Mouse (Mus musculus) ES-CJ7 (cell line): ENCODE measurements around the gene Efcab7.

Source experiments
- DNase-seq: peaks from one replicate; pipeline ENCODE4 v3.0.0; 2011; ENCODE audit warnings: low read depth, low spot score

Efcab7 gene

DNA sequence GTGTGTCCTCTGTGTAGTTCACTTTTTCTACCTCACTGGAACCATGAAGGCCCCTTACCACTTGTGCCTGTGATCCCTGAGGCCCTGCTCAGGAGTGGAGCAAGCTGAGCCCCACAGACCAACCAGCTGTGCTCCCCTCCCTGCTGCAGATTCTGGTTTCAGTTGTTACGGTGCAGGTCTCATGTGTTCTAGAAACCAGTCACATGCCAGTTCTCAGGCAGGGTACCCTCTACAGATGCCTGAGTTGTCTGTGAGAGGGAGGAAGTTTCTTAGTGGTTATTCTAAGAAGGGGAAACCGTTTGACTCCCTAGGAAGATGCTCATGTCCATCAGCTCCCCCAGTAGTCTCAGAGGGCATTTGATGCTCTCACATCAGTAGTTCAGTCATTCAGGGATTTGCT is 115.6 kb downstream of the Efcab7 start:
- DNase-seq = no peak

DNA sequence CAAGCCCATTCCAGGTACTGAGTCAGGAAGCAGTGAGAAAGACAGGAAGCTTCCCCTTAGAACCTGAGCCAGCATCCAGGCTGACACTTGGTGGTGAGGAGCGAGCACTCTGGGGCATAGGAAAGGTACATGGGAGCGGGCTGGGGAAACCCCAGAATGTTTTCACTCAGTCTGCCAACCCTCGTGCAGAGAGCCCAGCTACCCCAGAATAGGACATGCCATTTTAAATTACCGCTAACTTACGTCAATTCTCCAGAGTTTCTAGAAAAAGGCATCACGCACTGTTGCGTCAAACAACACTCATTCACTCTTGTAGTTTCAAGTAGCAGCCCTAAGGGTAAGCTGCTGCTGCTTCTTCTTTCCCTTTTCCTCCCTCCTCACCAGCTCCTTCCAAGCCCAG is 116.0 kb downstream of the Efcab7 start:
- DNase-seq = no peak

DNA sequence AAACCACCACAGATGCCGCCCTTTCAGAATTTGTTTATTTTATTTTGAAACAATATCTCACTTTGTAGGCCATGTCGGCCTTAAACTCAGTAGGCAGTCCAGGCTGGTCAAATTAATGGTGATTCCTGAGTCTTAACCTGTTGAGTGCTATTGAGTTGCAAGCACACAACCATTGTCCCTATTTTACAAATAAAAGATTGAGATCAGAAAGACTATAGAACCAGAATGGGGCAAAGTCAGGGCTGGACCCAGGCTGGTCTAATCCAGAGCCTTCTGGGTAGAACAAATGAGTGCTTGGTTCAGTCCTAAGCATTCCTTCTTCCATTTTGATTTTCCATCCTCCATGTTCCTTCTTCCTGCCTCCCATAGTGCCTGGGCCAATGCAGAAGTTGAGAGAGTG is 117.5 kb downstream of the Efcab7 start:
- DNase-seq = peak; percentile 59

DNA sequence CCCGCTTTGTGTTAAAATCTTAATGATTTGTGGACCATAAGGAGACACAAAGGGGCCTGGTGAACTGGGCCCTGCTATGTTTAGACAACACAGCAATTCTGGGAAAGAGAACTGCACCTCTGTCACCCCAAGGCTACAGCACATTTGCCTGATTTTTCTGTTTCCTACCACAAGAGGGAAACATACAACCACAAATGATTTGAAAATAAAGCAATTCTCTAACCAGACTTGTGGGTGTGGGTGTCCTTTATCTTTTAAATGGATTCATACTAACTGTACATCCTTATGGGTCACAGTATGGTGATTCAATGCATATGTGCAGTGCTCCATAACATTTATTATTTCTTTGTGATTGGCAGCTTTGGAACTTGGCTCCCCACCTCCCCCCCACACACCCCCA is 118.2 kb downstream of the Efcab7 start:
- peak; percentile 46 for DNase-seq

DNA sequence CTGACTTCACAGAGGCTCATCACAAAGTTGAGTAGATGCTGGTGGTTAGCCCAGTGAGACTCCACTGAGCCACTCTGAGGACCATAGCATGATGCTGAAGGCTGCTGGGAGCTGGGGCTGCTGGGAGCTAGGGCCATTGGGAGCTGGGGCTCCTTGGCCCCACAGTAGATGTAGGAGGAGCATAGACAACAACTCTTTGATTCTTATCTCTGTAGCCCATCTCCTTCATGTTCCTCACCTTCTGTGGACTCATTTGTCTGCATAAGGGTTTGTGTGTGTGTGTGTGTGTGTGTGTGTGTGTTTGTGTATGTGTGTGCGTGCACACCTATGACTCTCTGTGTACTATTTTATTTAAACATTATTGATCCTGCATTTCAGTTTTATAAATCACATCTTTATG is 118.9 kb downstream of the Efcab7 start:
- no peak for DNase-seq

DNA sequence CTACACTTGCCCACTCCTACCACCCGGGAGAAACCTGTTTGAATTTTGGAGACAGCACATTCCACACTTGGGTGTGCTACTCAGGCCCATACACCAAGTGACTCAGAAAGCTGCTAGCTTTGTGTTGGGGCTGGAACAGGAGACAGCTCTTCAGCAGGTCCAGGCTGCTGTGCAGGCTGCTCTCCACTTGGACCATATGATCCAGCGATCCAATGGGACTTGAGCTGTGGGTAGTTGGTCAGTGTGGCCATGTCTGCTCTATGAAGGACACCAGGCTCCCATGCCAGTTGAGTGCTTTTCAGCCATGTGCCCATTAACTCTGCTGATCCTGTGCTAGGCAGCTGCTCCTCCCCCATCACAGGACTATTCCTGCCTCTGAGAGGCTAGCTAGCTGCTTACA is 124.9 kb downstream of the Efcab7 start:
- no peak for DNase-seq

DNA sequence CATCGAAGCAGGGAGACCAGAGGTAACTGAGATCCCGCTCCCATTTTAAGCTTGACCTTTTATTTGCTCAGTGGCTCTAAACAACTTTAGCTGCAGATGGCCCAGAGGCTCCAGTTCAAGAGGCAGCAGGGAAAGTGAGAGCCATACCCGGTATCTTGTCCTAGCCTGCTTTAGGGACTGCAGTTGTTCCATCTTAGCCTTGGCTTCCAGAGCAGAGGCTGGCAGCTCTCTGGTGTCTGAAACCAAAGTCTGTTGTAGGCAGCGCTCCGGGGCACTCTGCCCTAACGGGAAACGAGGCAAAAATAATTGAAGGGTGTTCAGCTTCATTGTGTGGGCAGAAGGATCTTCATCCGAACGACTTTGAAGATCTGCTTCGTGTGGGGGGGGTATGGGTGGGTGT is 126.4 kb downstream of the Efcab7 start:
- no peak for DNase-seq

DNA sequence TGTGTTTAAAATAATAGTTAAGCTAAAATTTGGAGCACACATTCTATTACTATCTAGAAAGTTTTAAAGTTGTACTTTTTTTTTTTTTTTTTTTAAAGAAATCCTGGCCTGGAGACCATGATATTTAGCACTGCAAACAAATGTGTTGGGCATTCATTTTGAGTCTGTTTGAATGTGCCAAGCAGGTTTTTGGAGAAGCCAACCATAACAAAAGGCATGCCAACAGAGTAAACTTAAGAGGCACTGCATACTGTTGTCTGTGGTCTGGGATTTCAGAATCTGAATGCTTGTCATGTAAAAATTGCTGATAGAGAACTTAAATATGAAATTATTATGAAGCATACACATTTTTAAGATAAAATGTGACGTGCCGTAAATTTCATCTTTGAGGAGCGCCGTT is 128.2 kb downstream of the Efcab7 start:
- DNase-seq = no peak

DNA sequence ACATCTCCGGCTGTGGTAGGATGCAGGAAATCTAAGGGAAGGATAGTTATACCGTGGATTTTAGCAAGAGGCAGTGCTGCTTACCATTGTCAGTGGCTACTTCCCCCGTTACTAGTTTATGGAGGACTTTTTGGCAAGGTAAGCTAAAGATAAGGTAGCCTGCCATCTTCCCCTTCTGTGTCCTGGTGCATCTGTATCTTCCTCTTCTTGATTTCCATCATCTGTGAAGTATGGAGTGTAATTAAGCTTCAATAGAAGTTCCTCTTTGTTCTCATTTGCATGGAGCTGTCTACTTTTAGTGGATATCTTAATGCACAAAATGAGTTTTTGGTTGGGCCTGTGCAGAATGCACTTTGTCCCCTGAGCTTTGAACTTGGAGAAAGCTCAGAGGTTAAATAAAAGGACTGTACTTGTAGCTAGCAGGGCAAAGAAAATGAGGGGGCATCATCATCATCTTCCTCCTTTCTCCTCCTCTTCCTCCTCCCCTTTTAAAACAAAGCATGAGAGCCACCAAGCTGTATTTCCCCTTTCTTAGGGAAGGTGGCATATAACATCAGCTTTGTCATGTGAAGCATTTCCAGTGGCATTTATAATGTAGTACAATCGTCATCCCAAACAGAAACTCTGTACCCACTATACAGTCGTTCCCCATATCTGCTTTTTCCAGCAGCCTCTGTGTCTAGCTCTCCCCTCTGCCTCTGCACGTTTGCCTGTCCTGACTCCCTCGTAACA is 129.3 kb downstream of the Efcab7 start:
- no peak for DNase-seq

DNA sequence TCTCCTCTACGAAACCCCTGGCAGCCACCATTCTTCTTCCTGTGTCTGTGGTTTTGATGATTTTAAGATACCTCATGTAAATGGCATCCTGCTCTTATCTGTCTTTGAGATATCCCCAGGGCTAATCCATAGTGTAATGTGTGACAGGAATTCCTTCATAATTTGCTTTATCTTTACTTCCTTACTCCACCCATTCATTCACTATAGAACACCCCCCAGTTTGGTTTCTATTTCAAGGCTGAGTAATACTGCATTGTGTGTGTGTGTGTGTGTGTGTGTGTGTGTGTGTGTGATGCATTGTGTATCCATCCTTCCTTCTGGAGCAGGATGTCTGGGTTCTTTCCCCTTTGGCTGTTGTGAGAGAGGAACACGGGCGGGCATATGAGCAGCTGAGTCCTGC is 130.3 kb downstream of the Efcab7 start:
- DNase-seq = no peak
